Mouse (Mus musculus): Measurements from ENCODE around the gene Ntn5.
"Not testable (repeated sequence)": the region's sequence is repeated elsewhere in the genome, so short reads cannot be mapped to it uniquely, and the experiment has no call there.

Gene Ntn5

DNA sequence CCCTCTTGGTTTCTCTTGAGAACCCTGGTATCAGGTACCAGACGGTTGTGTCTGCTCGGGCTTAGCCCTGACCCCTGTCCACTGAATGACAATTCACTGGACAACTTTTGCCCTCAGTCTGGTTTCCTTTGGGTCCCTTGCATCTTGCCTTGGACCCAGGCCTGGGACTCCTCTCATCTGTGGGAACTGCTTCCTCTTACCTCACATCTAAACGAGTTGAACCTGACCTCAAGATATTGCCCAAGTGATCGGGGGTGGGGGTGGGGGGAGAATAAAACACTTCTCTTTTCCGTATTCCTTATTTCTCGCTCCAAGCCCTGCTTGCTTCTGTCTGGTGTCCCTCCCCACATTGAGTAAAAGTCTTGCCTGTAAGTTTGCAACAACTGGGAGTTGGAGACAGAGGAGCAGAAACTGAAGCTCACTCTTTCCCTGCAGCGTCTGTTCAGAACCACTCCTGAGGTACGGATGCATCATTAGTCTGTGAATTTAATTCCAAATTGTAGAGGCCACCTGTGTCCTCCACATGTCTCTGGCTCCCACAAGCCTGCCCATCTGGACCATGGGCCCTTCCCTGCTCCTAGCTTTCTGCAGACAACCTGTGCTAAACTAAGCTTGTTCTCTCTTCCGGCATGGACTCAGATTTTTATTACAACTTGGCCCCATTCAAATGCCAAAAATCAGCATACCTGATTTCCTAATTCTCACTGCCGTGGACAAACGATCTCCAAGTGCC, 22.9 kb upstream of the Ntn5 start:
- DNase-seq = no peak

DNA sequence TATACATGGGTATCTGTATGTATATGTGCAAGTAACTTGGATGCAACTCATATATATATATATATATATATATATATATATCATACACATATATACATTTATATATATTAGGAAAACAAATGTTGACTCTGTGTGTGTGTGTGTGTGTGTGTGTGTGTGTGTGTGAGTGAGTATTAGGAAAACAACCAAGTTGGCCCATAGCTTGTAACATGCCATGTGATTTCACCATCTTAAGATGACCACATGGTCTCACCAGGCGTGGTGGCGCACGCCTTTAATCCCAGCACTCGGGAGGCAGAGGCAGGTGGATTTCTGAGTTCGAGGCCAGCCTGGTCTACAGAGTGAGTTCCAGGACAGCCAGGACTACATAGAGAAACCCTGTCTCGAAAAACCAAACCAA, 22.1 kb upstream of the Ntn5 start:
- not testable (repeated sequence) for DNase-seq

DNA sequence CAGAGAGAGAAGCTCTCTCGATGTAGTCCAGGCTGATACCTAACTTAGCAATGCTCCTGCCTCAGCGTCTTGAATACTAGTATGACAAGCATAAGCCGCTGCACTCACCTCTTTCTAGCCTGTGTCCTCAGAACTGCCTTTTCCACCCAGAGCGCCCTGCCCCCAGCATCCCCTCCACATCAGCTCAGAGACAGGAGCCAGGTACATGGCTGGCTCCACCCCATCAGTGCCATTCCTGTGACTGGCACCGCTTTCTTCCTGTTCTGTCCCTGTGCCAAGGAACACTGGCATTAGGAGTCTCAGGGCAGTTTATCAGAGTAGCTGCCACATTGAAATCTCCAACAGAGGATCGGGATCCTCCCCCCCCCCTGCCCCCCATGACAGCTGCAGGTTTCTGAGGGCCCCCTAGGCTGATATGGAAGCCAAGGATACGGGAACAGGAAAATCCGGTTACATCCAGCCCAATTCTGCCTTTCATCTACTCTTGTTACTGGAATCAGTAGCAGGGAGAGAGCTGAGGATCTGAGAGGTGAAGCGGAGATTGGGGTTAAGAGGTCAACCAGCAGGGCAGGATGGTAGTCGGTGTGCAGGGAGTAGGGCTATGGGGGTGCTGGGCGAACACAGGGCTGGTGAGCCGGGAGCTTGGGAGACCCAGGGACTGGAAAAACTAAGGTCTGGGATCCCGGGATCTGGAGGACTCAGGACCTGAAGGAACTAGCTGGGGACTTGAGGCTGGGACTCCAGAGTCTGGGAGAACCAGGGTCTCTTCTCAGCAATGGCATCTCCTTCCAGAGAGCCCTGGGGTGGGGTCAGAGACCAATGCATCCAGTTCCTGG, 18.3 kb upstream of the Ntn5 start:
- no peak for DNase-seq

DNA sequence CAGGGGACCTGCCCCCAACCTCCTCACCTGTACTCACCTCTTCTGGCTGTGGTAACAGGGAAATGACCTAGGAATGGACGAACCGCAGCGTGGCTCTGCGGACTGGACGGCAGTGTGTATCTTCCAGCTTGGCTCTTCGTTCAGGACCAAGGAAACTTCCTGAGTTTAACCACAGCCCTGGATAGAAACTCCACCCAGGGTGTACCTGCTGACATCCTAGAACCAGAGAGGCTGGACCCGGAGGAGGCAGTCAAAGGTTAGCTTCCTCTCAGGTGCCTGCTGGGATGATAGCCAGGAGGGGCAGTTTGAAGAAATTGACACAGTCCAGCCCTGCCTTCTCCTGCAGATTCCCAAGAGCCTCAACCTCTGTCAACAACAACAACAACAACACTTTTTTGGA, 17.7 kb upstream of the Ntn5 start, which contains the start of gene Fut2:
Gene Fut2, minus strand, starts transcription at position 234 of the 400 bp plus-strand sequence.
- no peak for DNase-seq

DNA sequence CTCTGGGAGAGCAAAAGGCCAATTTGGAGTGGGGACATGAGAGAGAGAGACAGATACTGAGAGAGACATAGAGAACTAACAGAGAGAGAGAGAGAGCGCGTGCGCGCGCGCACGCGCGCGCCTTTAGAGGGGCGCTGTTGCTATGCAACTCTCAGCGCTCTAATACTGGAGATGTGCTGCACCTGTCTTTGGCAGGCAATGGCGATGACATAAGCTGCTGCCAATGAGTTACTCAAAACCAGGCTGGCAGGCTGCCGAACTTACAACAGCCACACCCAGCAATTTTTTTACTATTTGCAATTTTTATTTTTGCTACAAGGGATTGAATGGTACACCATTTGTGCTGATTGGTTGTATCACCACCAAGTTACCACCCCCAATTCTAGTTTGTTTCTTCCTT, 16.1 kb upstream of the Ntn5 start:
- DNase-seq = no peak

DNA sequence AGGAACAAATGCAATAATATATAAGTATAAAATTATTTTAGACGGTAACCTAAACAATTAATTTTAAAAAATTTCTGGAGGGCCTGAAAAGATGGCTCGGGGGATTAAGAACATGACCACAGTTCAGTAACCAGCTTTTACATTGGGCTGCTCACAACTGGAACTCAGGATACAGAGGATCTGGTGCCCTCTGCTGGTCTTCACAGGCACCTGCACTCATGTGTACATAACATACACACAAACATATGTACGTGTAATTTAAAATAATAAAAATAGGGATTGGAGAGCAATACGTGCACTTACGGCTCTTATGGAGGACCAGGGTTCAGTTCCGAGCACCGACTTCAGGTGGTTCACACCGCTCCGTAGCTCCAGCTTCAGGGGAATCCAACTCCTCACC, 14.9 kb upstream of the Ntn5 start:
- DNase-seq = no peak

DNA sequence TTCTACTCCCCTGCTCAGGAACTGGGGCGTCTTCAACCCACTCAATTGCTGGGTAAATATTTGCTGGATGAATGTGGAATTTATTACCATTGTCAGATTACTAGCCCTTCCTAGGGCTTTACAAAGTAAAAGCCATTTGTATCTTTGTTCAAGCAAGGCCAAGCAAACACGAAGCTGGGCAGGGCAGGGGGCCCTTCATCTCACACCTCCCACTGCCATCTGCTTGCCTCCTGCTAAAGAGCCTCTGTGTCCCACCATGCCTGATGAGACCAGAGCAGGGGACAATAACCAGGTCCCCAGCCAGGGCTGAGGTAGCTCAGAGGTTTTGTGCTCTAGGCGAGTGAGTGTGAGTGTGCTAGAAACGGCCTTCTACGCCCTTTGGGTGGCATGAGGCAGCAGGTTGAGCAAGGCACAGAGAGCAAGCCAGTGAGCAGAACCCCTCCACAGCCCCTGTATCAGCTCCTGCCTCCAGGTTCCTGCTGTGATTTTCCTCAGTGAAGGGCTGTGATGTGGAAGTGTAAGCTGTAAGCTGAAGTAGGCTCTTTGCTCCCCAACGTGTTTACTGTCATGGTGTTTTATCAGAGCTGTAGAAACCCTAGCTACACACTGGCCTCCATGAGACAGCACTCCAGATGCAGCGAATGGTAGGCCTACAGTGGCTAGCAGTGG, 6.1 kb upstream of the Ntn5 start:
- no peak for DNase-seq

DNA sequence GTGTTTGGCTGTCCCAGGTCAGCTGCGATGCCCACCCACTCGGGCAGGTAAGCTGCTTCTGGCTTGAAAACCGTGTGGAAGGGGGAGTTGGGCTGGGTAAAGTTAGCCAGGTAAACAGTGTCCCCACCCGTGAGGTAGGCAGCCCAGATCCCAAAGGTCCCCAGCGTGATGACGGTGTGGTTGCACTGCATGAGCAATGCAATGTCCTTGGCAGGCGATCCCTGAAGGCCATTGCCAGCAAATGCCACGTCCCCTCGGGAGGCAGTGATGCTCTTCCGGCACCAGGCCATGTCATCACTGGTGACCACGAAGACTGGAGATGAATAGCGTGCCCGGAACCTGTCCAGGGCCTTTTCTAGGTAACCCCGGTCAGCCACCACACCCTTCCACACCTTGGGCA, 5.3 kb upstream of the Ntn5 start:
- DNase-seq = no peak

DNA sequence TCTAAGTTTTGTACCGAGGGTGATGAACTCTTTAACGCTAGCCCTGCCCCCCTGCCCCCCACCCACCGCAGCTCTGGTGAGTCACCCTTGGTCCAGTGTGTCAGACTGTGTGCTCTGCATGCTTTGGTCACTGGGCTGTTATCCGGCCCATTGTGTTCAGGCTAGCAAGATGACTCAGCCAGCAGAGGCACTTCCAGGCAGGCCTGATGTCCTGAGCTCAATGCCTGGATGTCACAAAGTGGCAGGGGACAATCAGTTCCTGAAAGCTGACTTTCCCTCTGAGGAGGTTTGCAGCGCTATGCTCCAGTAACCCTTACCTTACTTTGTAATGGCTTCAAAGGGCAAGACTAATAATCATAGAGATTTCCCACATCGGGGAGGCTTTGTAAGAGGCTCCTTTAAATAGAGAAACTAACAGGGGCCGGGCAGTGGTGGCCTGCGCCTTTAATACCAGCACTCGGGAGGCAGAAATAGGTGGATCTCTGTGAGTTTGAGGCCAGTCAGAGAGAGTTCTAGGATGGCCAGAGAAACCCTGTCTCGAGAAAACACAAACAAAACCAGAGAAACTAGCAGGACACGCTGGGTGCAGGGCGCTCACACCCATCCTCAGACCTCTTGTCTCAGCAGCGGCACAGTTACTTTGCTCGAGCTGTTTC, 3.7 kb upstream of the Ntn5 start:
- no peak for DNase-seq

DNA sequence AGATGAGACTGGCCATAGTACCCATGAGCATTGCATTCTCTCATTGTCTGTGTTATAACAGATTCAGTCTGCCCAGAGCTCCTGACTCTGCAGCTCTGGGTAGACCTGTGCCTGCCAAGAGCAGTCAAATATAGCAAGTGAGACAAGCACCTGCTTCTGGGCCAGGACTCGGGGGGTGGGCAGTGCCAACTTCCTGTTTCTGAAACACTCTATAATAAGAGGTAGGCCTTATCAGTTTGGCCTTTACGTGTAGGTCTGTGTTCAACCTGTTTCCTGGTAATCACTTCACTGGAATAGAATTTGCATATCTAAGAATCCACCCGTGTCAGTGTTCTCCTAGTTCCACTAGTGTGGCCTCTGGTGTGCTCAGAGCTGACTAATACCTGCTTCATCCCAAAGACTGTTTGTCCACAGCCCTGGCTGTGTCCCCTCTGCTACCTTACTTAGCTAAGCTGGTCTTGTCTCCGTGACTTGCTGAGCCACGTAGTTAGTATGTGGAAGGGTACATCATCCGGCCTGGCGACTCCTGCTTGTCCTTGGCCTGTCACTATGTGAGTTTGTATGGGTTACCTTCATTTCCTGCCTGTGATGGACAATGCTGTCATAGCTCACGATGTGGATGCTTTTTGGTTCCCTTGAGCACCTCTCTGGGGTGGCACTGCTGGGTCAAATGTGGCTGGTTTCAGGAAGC, 2.6 kb upstream of the Ntn5 start:
- DNase-seq = no peak

DNA sequence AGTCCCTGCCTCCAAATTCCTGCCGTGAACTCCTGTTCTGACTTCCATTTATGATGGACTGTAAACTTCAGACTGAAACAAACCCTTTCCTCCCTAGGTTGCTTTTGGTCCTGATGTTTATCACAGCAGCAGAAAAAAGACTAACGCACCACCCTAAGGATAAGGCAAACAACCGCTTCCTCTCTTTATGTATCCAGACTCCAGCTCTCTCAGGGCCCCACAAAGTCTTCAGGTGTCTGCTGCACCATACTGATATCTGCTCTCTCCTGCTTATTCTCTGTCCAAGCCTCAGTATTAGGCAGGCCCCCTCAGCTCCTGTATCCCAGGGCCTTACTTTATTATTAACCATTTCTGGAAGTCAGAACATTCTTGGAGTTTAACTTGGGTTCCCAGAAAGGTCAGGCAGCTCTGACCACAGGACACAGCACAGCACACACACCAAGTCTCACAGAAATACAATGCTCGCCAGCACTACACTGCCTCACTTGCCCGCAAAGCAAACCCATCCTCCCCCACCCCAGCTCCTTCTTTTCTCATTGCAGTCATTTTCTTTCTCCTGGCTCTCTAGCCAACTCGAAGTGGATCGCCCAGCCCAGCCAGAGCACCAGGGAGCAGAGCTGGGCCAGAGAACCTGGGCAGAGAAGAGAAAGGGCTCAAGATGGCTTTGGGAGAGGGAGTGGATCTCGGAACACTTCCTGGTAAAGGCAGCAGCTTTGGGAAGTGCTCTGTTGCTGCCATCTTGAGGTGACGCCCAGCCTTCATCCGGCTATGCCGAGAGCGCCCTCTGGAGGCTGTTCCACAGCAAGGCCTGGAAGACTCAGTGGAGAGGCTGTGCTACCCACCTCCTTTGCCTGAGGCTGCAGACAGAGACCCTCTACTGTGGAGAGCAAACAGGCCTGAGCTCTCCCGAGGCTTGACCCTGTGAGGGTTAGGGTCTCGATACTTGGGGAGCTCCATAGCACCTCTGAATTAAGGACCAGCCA, 1.4 kb upstream of the Ntn5 start:
- peak; percentile 75 for DNase-seq

DNA sequence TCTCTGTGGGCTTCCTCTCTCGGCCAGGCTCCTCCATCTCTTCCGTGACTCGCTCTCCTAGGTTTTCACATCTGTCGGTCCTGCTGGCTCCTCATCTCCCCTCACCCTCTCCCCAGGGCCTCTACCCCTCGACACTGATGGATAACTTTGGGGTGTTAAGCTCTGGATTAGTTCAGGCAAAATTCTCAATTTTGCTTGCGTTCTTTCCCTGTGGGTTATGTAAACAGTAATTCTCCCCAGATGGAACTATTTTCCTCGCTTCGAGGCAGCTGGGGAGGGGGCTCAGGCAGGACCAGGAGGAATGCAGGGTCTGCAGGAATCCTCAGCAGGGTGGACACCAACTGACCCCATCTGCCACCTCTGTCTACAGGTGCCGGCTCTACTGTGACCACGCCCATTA, 2.0 kb downstream of the Ntn5 start:
- no peak for DNase-seq

DNA sequence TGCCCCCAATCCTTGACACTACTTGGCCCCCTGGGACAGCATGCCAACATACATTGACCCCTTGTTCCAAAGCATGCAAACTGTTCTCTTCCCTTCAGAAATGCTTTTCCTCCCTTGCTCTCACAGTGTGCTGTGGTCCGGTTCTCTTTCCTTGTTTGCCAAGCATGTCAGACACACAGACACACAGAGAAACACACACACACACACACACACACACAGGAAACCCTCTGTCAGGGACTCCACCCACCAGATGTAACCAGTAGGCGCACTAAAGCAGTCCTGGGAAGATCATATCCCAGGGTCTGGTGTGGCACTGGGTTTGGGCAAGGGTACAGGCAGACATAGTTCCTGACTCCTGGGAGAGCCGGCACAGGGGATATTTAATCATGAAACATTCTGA, 3.0 kb downstream of the Ntn5 start:
- no peak for DNase-seq

DNA sequence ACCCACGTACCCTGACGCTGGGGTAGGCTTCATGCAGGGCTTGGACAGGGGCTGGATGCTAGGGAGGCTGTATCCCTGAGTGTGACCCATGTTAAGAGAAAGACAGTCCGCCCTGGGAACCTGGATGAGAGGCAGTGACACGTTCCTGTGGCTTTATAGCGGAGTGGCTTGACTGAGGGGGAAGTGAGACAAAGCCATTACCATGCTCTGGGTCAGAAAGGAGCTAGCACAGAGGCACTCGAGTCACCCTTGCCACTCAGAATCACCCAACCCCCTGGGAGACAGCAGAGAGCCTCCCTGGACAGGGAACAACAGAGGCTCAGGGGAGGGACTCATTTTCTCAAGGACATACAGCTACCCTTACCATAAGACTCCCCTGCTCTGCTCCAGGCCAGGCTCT, 5.3 kb downstream of the Ntn5 start:
- DNase-seq = no peak

DNA sequence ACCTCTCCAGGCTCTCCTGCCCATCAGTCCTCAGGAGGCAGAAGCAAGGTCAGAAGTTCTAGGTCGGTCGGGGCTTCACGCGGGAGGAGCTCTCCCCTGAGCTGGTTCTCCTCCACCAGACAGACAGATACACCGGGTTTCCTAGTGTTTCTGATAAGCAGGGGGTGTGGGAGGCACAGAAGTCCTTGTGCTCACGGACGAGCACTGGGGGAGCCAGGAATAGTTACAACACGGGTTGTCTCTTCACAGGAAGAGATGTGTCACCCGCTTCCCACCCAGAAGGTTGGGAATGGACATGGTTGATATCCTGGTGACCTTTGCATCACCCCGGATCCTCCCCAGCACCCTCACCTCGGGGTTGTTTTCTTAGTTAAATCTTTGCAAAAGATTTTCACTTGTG, 6.0 kb downstream of the Ntn5 start:
- no peak for DNase-seq

DNA sequence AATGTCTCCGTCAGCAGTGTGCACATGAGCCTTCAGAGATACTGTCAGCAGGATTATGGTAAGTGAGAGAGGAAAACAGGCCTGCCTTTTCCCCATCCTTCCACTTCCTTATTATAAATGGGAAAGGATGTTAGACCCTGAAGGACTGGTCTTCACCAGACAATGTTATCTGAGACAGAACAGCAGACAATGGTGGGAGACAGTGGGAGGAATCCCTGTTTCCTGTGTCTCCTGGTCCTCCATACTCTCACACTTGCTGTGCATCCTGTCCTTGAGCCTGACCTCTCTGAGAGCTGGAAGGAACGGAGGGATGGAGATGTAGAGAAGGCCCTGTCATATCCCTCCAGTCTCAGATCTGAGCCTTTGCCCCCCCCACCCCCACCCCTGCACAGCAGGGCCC, 8.5 kb downstream of the Ntn5 start:
- no peak for DNase-seq

DNA sequence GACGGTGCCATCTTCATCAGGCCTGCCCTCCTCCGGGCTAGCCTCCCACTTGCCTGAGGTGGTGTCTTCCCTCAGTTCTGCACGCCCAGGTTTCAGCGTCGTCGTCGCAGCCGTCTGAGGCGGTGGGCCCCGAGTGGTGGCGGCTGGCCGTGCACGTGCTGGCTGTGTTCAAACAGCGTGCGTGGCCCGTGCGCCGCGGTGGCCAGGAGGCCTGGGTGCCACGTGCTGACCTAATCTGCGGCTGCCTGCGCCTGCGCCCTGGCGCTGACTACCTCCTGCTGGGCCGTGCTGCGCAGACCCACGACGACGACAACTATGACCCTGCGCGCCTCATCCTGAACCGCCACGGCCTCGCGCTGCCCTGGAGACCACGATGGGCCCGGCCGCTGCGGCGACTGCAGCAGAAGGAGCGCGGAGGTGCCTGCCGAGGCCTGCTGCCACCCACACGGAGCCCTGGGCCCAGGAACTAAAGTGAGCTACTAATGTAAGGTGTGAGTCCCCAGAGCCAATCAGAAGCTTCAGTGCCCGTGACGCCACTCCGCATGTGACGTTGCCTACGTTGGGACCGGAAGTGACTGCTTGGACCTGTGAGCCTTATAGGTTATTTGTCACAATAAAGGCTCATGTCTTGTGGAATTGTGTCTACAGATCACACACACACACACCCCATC, 10.2 kb downstream of the Ntn5 start, which contains the start of gene Sec1:
Gene Sec1, minus strand, starts transcription at position 482 of the 671 bp plus-strand sequence.
- DNase-seq = no peak

DNA sequence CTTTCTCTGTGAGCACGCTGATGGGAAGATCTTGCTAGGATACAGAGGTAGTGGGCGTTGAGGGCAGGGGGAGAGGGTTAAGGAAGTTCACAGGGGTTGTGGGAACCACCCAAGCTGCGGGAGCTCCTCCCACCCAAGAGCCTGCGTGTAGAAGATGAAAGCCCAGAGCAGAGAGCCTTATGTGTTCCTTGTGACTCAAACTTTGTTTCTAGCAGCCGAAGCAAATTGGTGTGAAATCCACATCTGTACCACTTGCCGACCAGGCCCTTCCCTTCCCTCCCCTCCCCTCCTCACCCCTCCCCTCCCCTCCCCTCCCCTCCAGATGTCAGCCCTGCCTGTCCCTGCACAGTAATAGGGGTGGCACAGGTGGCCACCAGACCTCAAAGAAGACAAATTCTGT, 11.3 kb downstream of the Ntn5 start:
- DNase-seq = no peak

DNA sequence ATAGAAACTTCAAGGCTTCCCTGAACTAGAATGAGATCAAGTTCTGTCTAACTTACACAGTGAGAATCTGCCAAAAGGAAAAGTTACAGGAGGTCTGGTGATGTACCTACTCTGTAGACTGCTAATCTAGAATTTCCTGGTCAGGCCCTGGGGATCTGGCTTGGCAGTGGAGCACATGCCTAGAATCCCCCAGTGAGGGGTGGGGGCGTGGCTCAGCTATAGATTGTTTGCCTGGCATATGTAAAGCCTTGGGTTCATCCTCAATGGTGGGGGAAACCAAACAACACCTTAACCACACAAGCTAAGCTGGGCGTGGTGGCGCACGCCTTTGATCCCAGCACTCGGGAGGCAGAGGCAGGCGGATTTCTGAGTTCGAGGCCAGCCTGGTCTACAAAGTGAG, 14.1 kb downstream of the Ntn5 start:
- DNase-seq = no peak

DNA sequence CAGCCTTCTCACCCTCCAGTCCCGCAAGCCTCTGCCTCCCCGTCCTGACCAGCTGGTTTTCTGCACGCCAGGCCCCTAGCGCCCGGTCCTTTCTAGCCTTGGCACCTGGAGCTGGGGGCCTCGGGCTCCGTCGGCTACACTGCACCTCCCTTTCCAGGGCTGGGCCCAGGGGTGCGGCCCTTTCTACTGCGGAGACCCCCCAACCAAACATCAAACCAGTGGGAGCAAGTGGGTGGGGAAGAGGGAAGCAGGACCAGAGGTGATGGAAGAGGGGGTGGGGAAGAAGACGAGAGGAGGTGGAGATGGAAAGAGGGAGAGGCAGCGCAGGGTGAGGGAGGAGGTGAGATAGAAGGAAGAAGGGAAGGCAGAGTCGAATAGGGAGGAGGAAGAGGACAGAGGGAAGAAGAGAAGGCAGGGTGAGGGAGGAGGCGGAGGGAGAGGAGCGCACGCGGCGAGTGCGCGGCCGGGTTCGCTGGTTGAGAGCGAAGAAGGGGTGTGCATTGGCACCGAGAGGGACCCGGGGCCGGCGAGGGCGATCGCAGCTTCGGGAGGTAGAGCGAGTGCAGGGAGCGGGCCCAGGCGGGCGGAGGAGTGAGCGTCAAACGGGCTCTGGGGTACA, 15.8 kb downstream of the Ntn5 start, which contains the start of gene Car11:
Gene Car11, plus strand, starts transcription at position 321 of the 619 bp plus-strand sequence.
- DNase-seq = peak; percentile 22
